Mouse (Mus musculus): ENCODE data around the gene Npff. TPM values are rescaled to one million over a fixed set of nuclear protein-coding genes. Genes with fewer than 3 reads are reported as not detected.
A peak's percentile ranks its signal among the peaks of the same experiment; 100 is the strongest.

Npff gene
- polyA plus RNA-seq, 1 experiment from 2014 or later, result 2.9 TPM

GRCm38 (mm10) chr15:102500479-102500878, 24.3 kb downstream of the Npff start:
- Histone ChIP-seq H3K9ac (no peak overlapping the region), H3K4me1 (no peaks in the 10 kb centered on the region), H3K27me3 (no peaks in the 10 kb centered on the region), H3K27ac (no peak overlapping the region), H3K4me2 (no peak overlapping the region), H3K36me3 (replicated peaks) (peaks cover 94% of the 10 kb centered on the region), H3K4me3 (replicated peaks) (no peak overlapping the region), H3K9me3 (no peaks in the 10 kb centered on the region)
- WGBS, result 95% methylated on average over 5 of the region's 5 CpGs
- ATAC-seq (ENCODE audit: low FRiP score), result 0 out of 2 replicates have a peak, but pooled peaks have one; percentile 10

GRCm38 (mm10) chr15:102499851-102500250, 24.9 kb downstream of the Npff start:
- H3K4me1 ChIP-seq, result no peaks in the 10 kb centered on the region
- no peak for ATAC-seq (ENCODE audit: low FRiP score)
- H3K9ac ChIP-seq, result no peak overlapping the region
- H3K4me2 ChIP-seq, result no peak overlapping the region
- H3K4me3 ChIP-seq (replicated peaks), result no peak overlapping the region
- WGBS, result 91% methylated on average over 6 of the region's 6 CpGs
- H3K27ac ChIP-seq, result no peak overlapping the region
- H3K36me3 ChIP-seq (replicated peaks), result peaks cover 94% of the 10 kb centered on the region
- H3K27me3 ChIP-seq, result no peaks in the 10 kb centered on the region
- no peaks in the 10 kb centered on the region for H3K9me3 ChIP-seq

- no peak overlapping the region for H3K27ac ChIP-seq
- H3K27me3 ChIP-seq, result no peaks in the 10 kb centered on the region
- H3K4me1 ChIP-seq, result no peaks in the 10 kb centered on the region
- ATAC-seq (ENCODE audit: low FRiP score), result no peak
- no peak overlapping the region for H3K4me2 ChIP-seq
- H3K36me3 ChIP-seq (replicated peaks), result peaks cover 94% of the 10 kb centered on the region
- WGBS, result 77% methylated on average over 3 of the region's 3 CpGs
- H3K9ac ChIP-seq, result no peak overlapping the region
- no peak overlapping the region for H3K4me3 ChIP-seq (replicated peaks)
- no peaks in the 10 kb centered on the region for H3K9me3 ChIP-seq
Measured at GRCm38 (mm10) chr15:102499370-102499769, 25.4 kb downstream of the Npff start.

GRCm38 (mm10) chr15:102498322-102498721, 26.4 kb downstream of the Npff start:
- Histone ChIP-seq H3K4me1 (no peaks in the 10 kb centered on the region), H3K27ac (no peak overlapping the region), H3K4me2 (no peak overlapping the region), H3K4me3 (replicated peaks) (no peak overlapping the region), H3K9ac (no peak overlapping the region), H3K27me3 (no peaks in the 10 kb centered on the region), H3K9me3 (no peaks in the 10 kb centered on the region), H3K36me3 (replicated peaks) (peaks cover 93% of the 10 kb centered on the region)
- 86% methylated on average over 3 of the region's 3 CpGs for WGBS
- no peak for ATAC-seq (ENCODE audit: low FRiP score)

GRCm38 (mm10) chr15:102487664-102488063, 37.1 kb downstream of the Npff start:
- Histone ChIP-seq H3K36me3 (replicated peaks) (peaks cover 88% of the 10 kb centered on the region), H3K4me1 (no peaks in the 10 kb centered on the region), H3K9me3 (no peaks in the 10 kb centered on the region), H3K27me3 (no peaks in the 10 kb centered on the region), H3K4me2 (no peak overlapping the region), H3K4me3 (replicated peaks) (no peak overlapping the region), H3K27ac (no peak overlapping the region), H3K9ac (no peak overlapping the region)
- 97% methylated on average over 1 of the region's 1 CpGs for WGBS
- no peak for ATAC-seq (ENCODE audit: low FRiP score)

- peaks cover 86% of the 10 kb centered on the region for H3K36me3 ChIP-seq (replicated peaks)
Measured at GRCm38 (mm10) chr15:102485853-102486252, 38.9 kb downstream of the Npff start.

GRCm38 (mm10) chr15:102483136-102483535, 41.6 kb downstream of the Npff start:
- H3K4me1 ChIP-seq, result no peaks in the 10 kb centered on the region
- H3K9me3 ChIP-seq, result no peaks in the 10 kb centered on the region
- no peak overlapping the region for H3K4me2 ChIP-seq
- WGBS, result 98% methylated on average over 3 of the region's 3 CpGs
- ATAC-seq (ENCODE audit: low FRiP score), result no peak
- H3K36me3 ChIP-seq (replicated peaks), result peaks cover 84% of the 10 kb centered on the region
- no peak overlapping the region for H3K9ac ChIP-seq
- no peak overlapping the region for H3K27ac ChIP-seq
- no peaks in the 10 kb centered on the region for H3K27me3 ChIP-seq
- no peak overlapping the region for H3K4me3 ChIP-seq (replicated peaks)

More at GRCm38 (mm10) chr15:102485853-102486252, 38.9 kb downstream of the Npff start:
- H3K9ac ChIP-seq, result no peak overlapping the region
- H3K4me2 ChIP-seq, result no peak overlapping the region
- H3K27me3 ChIP-seq, result no peaks in the 10 kb centered on the region
- no peak overlapping the region for H3K27ac ChIP-seq
- H3K4me1 ChIP-seq, result no peaks in the 10 kb centered on the region
- no peaks in the 10 kb centered on the region for H3K9me3 ChIP-seq
- 93% methylated on average over 12 of the region's 12 CpGs for WGBS
- H3K4me3 ChIP-seq (replicated peaks), result no peak overlapping the region
- ATAC-seq (ENCODE audit: low FRiP score), result no peak

GRCm38 (mm10) chr15:102474520-102474919, 50.2 kb downstream of the Npff start:
- Histone ChIP-seq H3K36me3 (replicated peaks) (peaks cover 54% of the 10 kb centered on the region), H3K9ac (no peak overlapping the region), H3K27me3 (no peaks in the 10 kb centered on the region), H3K4me1 (peaks cover 12% of the 10 kb centered on the region), H3K4me3 (replicated peaks) (no peak overlapping the region), H3K4me2 (no peak overlapping the region), H3K27ac (no peak overlapping the region), H3K9me3 (no peaks in the 10 kb centered on the region)
- WGBS, result 98% methylated on average over 2 of the region's 2 CpGs
- no peak for ATAC-seq (ENCODE audit: low FRiP score)

Other genes with a start within 250 kb of the Npff start
- 48.9 and 50.5 TPM in 2 replicates for gene Mfsd5, start 245.5 kb downstream of the Npff start, polyA plus RNA-seq (2016; fragmentation: Nextera tagmentation; extraction: Ambion mirVana)
- 36.9 and 42.3 TPM in 2 replicates for gene Espl1, start 228.7 kb downstream of the Npff start, polyA plus RNA-seq (2016; fragmentation: Nextera tagmentation; extraction: Ambion mirVana)
- 352 and 355 TPM in 2 replicates for gene Pfdn5, start 198.8 kb downstream of the Npff start, polyA plus RNA-seq (2016; fragmentation: Nextera tagmentation; extraction: Ambion mirVana)
- 105 and 110 TPM in 2 replicates for gene Myg1, start 193.2 kb downstream of the Npff start, polyA plus RNA-seq (2016; fragmentation: Nextera tagmentation; extraction: Ambion mirVana)
- gene Aaas, start 174.2 kb downstream of the Npff start, polyA plus RNA-seq (2016; fragmentation: Nextera tagmentation; extraction: Ambion mirVana), result 75.0 and 78.2 TPM in 2 replicates
- 0.32 and 0.46 TPM in 2 replicates for gene Sp7, start 157.8 kb downstream of the Npff start, polyA plus RNA-seq (2016; fragmentation: Nextera tagmentation; extraction: Ambion mirVana)
- gene Sp1, start 118.8 kb downstream of the Npff start, polyA plus RNA-seq (2016; fragmentation: Nextera tagmentation; extraction: Ambion mirVana), result 10.8 and 11.2 TPM in 2 replicates
- gene Amhr2, start 79.6 kb downstream of the Npff start, polyA plus RNA-seq (2016; fragmentation: Nextera tagmentation; extraction: Ambion mirVana), result 0.22 TPM in 2 replicates
- gene Prr13, start 65.9 kb downstream of the Npff start, polyA plus RNA-seq (2016; fragmentation: Nextera tagmentation; extraction: Ambion mirVana), result 82.9 and 86.9 TPM in 2 replicates
- 191 and 192 TPM in 2 replicates for gene Pcbp2, start 54.4 kb downstream of the Npff start, polyA plus RNA-seq (2016; fragmentation: Nextera tagmentation; extraction: Ambion mirVana)
- gene Gm10337, start 21.2 kb downstream of the Npff start, polyA plus RNA-seq (2016; fragmentation: Nextera tagmentation; extraction: Ambion mirVana), result 3.9 and 7.9 TPM in 2 replicates
- gene Map3k12, start 7.9 kb downstream of the Npff start, polyA plus RNA-seq (2016; fragmentation: Nextera tagmentation; extraction: Ambion mirVana), result 39.4 and 40.1 TPM in 2 replicates
- 91.9 and 93.5 TPM in 2 replicates for gene Tarbp2, start 6.8 kb downstream of the Npff start, polyA plus RNA-seq (2016; fragmentation: Nextera tagmentation; extraction: Ambion mirVana)
- 0.40 TPM in 1 of 2 replicates, not detected in the other for gene Gm28047, start 100.1 kb upstream of the Npff start, polyA plus RNA-seq (2016; fragmentation: Nextera tagmentation; extraction: Ambion mirVana)
- 21.6 and 22.7 TPM in 2 replicates for gene Atf7, start 100.5 kb upstream of the Npff start, polyA plus RNA-seq (2016; fragmentation: Nextera tagmentation; extraction: Ambion mirVana)
- 67.4 and 67.5 TPM in 2 replicates for gene Atp5g2, start 147.4 kb upstream of the Npff start, polyA plus RNA-seq (2016; fragmentation: Nextera tagmentation; extraction: Ambion mirVana)
- 38.8 and 42.7 TPM in 2 replicates for gene Calcoco1, start 197.2 kb upstream of the Npff start, polyA plus RNA-seq (2016; fragmentation: Nextera tagmentation; extraction: Ambion mirVana)

Data from forebrain, embryonic 12.5 days (tissue).